Mouse (Mus musculus) neural tube, embryonic 14.5 days (tissue): ENCODE results near the gene Alad. TPM values are rescaled to one million over a fixed set of nuclear protein-coding genes. Genes with fewer than 3 reads are reported as not detected.

Experiments
- ATAC-seq: fragments of 200-750 bp; cut with Nextera tagmentation; 2 replicates; pipeline ENCODE4 v1.8.0; 2017; ENCODE audit warnings: low read depth, mild to moderate bottlenecking, moderate TSS enrichment, moderate library complexity
- H3K27ac ChIP-seq: fragments of 300-500 bp; sonication (generic); 2 replicates; pipeline ENCODE4 v1.5.1; 2014; ENCODE audit warnings: low read depth, mild to moderate bottlenecking, control low read depth, low read length, moderate library complexity, mixed read lengths
- H3K27me3 ChIP-seq: fragments of 300-500 bp; sonication (generic); 2 replicates; pipeline ENCODE4 v1.6.1; 2014; ENCODE audit warnings: low read length; ENCODE audit not compliant: control insufficient read depth, insufficient read depth
- H3K36me3 ChIP-seq: fragments of 300-500 bp; sonication (generic); 2 replicates; pipeline ENCODE4 v1.6.1; 2014; ENCODE audit warnings: low read length, mixed read lengths; ENCODE audit not compliant: control insufficient read depth, insufficient read depth
- H3K4me1 ChIP-seq: fragments of 300-500 bp; sonication (generic); 2 replicates; pipeline ENCODE4 v1.6.1; 2014; ENCODE audit warnings: low read length; ENCODE audit not compliant: control insufficient read depth, insufficient read depth
- H3K4me2 ChIP-seq: fragments of 300-500 bp; sonication (generic); 2 replicates; pipeline ENCODE4 v1.6.1; 2014; ENCODE audit warnings: mild to moderate bottlenecking, low read depth, low read length, control low read depth
- H3K4me3 ChIP-seq: fragments of 300-500 bp; sonication (generic); 2 replicates; pipeline ENCODE4 v1.5.1; 2014; ENCODE audit warnings: low read depth, low read length, control low read depth, mixed read lengths
- H3K9ac ChIP-seq: fragments of 300-500 bp; sonication (generic); replicated peaks from 2 replicates; pipeline ENCODE4 v1.6.1; 2014; ENCODE audit warnings: low read depth, mild to moderate bottlenecking, control low read depth, low read length, mixed read lengths
- H3K9me3 ChIP-seq: fragments of 300-500 bp; sonication (generic); 2 replicates; pipeline ENCODE4 v1.6.1; 2016; ENCODE audit warnings: low read length; ENCODE audit not compliant: control insufficient read depth
- WGBS: fragments of 180-500 bp; shearing (Covaris S2); extraction: QIAGEN DNeasy Blood & Tissue Kit; methylation state at CpG from one replicate; pipeline ENCODE4 v1.1.7; 2014; 5-methylcytosine and 5-hydroxymethylcytosine counted together
- polyA plus RNA-seq: library from polyadenylated mRNA; unstranded; fragments of >200 nt; fragmentation: Nextera tagmentation; extraction: Ambion mirVana; gene quantifications from 2 replicates; pipeline ENCODE4 v1.2.1, GENCODE M21; 2014

Gene Alad
- polyA plus RNA-seq, 1 experiment from 2014 or later = 79.0 TPM

DNA sequence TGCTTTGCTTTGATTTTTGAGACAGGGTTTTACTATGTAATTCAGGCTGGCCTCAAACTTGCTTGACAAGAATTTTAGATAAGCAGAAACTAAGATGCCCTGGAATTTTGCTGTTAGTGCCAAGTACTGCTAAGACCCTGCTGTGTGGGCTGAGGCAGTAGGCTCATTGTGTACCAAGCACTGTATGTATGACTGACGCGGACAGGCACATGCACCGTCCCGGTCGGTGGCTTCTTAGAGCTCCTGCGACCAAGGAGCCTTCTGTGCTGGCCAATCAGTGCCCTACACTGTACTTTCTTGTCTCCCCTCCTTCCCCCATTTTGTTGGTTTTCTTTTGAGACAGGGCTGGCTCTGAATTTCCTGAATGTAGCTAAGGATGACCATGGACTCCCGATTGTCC lies 4.7 kb downstream of the Alad start:
- WGBS = 90% methylated on average over 7 of the region's 7 CpGs
- Histone ChIP-seq H3K4me3 (no peak overlapping the region), H3K4me2 (no peak overlapping the region), H3K9ac (no peak overlapping the region), H3K9me3 (no peaks in the 10 kb centered on the region), H3K36me3 (peaks cover 16% of the 10 kb centered on the region), H3K4me1 (peaks cover 9% of the 10 kb centered on the region), H3K27ac (no peak overlapping the region), H3K27me3 (peaks cover 3% of the 10 kb centered on the region; the same call in 1 of the 2 replicates)
- ATAC-seq = no peak

DNA sequence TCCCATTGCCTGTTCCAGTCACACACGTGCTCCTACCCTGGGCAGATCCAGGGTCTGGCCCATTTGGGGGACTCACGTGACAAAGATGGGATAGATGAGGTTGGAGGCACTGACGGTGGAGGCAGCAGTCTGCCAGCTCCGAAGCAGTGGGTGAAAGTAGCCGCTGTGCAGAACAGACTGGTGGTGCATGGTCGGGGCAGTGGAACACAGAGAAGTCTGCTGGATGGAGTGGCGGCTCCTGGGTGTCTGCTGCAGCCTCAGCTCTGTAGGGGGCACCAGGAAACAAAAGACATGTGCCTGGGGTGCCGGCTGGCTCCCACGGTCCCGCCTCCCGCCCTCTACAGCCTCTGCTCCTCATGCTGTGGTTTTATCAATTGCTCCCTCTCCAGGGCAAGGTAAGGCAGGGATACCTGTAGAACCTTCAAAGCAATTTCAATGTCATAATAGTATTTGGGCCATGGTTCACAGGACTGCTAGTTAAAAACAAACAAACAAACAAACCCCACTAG lies 5.7 kb downstream of the Alad start:
- Histone ChIP-seq H3K4me2 (no peak overlapping the region), H3K4me1 (peaks cover 8% of the 10 kb centered on the region), H3K27me3 (no peaks in the 10 kb centered on the region), H3K36me3 (peaks cover 24% of the 10 kb centered on the region), H3K27ac (no peak overlapping the region), H3K9me3 (no peaks in the 10 kb centered on the region), H3K9ac (no peak overlapping the region), H3K4me3 (no peak overlapping the region)
- ATAC-seq = no peak; the same call in 1 of the 2 replicates
- WGBS = 59% methylated on average over 11 of the region's 11 CpGs

DNA sequence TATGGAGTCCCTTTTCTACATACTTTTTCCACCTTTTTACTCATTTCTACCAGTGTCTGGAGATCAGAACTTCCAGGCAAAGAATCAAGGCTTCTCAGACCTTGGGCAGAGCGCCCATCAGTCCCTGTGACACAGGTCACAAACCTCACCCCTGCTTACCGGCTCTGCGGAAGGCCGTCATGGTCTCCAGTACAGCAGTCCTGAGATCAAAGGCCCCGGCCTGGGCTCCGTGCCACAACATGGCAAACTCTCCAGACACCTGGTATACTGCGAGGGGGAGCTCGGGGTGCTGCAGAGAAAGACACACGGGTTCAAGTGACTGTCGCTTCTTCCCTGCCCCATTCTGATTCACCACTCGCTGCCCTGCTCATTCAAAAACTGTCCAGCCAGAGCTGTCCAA lies 9.8 kb downstream of the Alad start:
- Histone ChIP-seq H3K4me3 (no peak overlapping the region), H3K9ac (no peak overlapping the region), H3K9me3 (no peaks in the 10 kb centered on the region), H3K27ac (no peak overlapping the region), H3K36me3 (peaks cover 27% of the 10 kb centered on the region), H3K4me2 (no peak overlapping the region), H3K4me1 (no peaks in the 10 kb centered on the region), H3K27me3 (no peaks in the 10 kb centered on the region)
- WGBS = 95% methylated on average over 11 of the region's 11 CpGs
- no peak for ATAC-seq

DNA sequence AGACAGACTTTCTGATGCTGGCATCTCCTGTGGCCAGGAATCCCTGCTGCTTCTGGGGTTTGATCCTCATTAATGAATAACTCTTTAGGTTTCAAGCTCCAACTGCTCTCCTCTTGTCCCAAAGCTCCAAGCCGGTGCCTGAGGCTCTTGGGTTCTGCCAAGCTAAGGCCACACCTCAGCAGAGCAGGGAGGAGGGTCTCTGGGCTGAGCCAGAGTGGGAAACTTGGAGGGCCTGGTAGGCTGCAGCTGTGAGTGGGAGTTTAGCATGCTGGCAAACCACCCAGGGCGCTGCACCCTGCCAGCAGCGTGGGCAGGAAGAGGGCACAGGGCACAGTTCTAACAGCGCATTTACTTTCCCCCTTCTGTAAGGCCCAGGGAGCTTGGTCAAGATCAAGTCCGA lies 10.9 kb downstream of the Alad start:
- Histone ChIP-seq H3K9me3 (no peaks in the 10 kb centered on the region), H3K4me3 (no peak overlapping the region), H3K4me1 (no peaks in the 10 kb centered on the region), H3K27me3 (no peaks in the 10 kb centered on the region), H3K9ac (no peak overlapping the region), H3K27ac (no peak overlapping the region), H3K36me3 (peaks cover 25% of the 10 kb centered on the region), H3K4me2 (no peak overlapping the region)
- no peak for ATAC-seq
- WGBS = 94% methylated on average over 5 of the region's 5 CpGs

GRCm38 (mm10) chr4:62506798-62507197 lies 12.9 kb downstream of the Alad start:
- WGBS = 78% methylated on average over 2 of the region's 2 CpGs
- peaks cover 16% of the 10 kb centered on the region for H3K36me3 ChIP-seq
- H3K4me3 ChIP-seq = no peak overlapping the region
- no peaks in the 10 kb centered on the region for H3K27me3 ChIP-seq
- no peaks in the 10 kb centered on the region for H3K4me1 ChIP-seq
- no peak overlapping the region for H3K9ac ChIP-seq
- no peak overlapping the region for H3K4me2 ChIP-seq
- no peak overlapping the region for H3K27ac ChIP-seq
- no peaks in the 10 kb centered on the region for H3K9me3 ChIP-seq
- ATAC-seq = no peak

DNA sequence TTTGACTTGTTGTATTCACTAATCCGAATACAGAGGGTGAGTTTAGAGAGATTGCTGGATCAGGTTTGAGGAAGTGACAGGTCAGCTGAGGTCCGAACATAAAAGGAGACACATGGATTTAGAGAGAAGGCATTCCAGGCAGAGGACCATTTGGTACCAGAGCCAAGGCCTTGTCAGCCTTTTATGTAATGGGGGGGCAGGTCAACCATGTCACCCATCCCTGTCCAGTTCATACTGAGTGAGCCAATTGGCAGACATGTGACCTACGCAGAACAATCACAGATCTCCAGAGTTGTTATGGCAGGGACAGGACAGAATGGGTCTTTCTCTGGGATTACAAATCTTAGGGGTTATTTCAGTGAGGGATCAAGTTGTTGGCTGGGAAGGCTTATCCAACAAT lies 13.7 kb downstream of the Alad start:
- H3K9ac ChIP-seq = no peak overlapping the region
- H3K4me1 ChIP-seq = 0 out of 2 replicates have a peak, but pooled peaks cover 1% of the 10 kb centered on the region
- H3K27me3 ChIP-seq = no peaks in the 10 kb centered on the region
- no peak overlapping the region for H3K4me2 ChIP-seq
- H3K36me3 ChIP-seq = peaks cover 16% of the 10 kb centered on the region; the same call in 1 of the 2 replicates
- no peaks in the 10 kb centered on the region for H3K9me3 ChIP-seq
- no peak overlapping the region for H3K4me3 ChIP-seq
- no peak for ATAC-seq
- WGBS = 90% methylated on average over 3 of the region's 3 CpGs
- H3K27ac ChIP-seq = no peak overlapping the region

GRCm38 (mm10) chr4:62503374-62503970 lies 16.2 kb downstream of the Alad start, which contains the start of gene Hdhd3:
Gene Hdhd3, minus strand, starts transcription at chr4:62503467.
- peak within 1 kb of the TSS; percentile 16 for H3K27ac ChIP-seq
- no peaks in the 10 kb centered on the region for H3K27me3 ChIP-seq
- no peaks in the 10 kb centered on the region for H3K9me3 ChIP-seq
- WGBS = 83% methylated on average over 3 of the region's 3 CpGs
- peak within 1 kb of the TSS; percentile 68 for H3K4me2 ChIP-seq
- 0 out of 2 replicates have a peak, but pooled peaks cover 8% of the 10 kb centered on the region for H3K36me3 ChIP-seq
- ATAC-seq = no peak
- H3K9ac ChIP-seq = peak within 1 kb of the TSS; percentile 72
- H3K4me1 ChIP-seq = 0 out of 2 replicates have a peak, but pooled peaks cover 3% of the 10 kb centered on the region
- H3K4me3 ChIP-seq = peak within 1 kb of the TSS; percentile 64

DNA sequence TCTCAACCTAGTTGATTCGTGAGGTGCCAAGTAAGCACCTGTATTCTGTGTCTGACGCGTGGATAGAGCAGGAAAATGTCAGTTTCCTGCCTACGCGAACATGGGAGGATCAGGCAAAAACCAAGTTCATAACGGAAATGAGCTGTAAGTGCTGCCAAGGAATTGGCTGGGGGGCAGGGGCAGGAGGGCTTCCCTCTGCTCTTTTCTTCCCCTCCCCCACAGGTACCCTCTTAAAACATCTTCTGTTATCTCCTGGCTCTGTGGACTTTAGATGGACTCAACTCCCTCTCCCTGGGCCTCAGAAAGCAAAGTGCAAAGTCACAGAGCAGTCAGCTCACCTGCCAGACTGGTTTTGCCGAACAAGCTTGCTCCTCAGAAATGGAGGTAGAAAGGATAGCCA lies 16.7 kb downstream of the Alad start:
- no peak overlapping the region for H3K4me2 ChIP-seq
- ATAC-seq = no peak
- H3K4me1 ChIP-seq = 0 out of 2 replicates have a peak, but pooled peaks cover 3% of the 10 kb centered on the region
- 87% methylated on average over 7 of the region's 7 CpGs for WGBS
- H3K9ac ChIP-seq = no peak overlapping the region
- no peaks in the 10 kb centered on the region for H3K9me3 ChIP-seq
- no peaks in the 10 kb centered on the region for H3K27me3 ChIP-seq
- no peak overlapping the region for H3K4me3 ChIP-seq
- no peak overlapping the region for H3K27ac ChIP-seq
- 0 out of 2 replicates have a peak, but pooled peaks cover 8% of the 10 kb centered on the region for H3K36me3 ChIP-seq

- Histone ChIP-seq H3K4me3 (peak overlapping the region; percentile 64), H3K27ac (peak overlapping the region; percentile 16), H3K36me3 (0 out of 2 replicates have a peak, but pooled peaks cover 8% of the 10 kb centered on the region), H3K9ac (peak overlapping the region; percentile 72), H3K27me3 (no peaks in the 10 kb centered on the region), H3K9me3 (no peaks in the 10 kb centered on the region), H3K4me2 (peak overlapping the region; percentile 68), H3K4me1 (0 out of 2 replicates have a peak, but pooled peaks cover 3% of the 10 kb centered on the region)
- peak; percentile 96 for ATAC-seq
- 2% methylated on average over 38 of the region's 38 CpGs for WGBS
Observed at GRCm38 (mm10) chr4:62501964-62502732, 17.6 kb downstream of the Alad start.
